Mouse (Mus musculus) cerebellum, adult 18-20 months (tissue): ENCODE results near the gene 3110040M04Rik.
"Not testable (repeated sequence)": the region's sequence is repeated elsewhere in the genome, so short reads cannot be mapped to it uniquely, and the experiment has no call there.

Source experiments
- DNase-seq, 2 experiments: peaks; one replicate each; pipeline ENCODE4 v3.0.0; 2021

3110040M04Rik gene

DNA sequence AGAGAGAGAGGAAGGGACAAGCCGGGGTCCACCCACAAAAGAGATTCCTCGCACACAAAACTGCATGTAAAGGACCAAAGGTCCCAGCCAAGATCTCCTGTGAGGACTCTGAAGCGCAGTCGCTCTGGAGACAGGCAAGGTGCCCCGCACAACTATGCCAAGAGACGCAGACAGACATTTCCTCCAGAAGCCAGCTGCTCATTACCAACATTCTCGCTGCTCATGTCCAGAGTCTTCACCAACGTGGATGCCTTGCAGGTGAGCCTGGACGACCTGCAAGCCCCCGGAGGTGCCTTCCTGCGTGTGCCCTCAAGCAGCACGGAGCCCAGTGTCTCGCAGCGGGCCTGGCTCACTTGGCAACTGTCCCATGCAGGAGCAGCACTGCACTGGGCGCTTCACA is 11.2 kb upstream of the 3110040M04Rik start:
- not testable (repeated sequence) for DNase-seq

DNA sequence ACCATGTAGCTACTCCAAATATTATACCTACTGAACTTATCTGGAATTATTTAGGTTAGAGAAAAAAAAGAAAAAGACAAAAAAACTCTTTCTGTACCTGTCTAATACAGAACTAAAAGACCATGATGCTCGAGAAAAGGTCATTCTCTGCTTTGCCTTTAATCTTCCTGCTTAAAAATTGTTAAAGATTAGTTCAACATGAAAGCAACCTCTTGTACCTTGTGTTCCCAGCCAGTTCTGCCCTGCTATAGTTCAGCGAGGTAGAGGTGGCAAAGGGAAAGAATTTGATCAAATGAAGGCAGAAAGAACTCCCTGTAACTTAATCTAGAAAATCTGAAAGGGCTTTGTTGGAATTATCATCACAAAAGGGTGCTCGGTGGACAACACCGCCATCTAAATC is 7.9 kb upstream of the 3110040M04Rik start:
- not testable (repeated sequence) for DNase-seq

DNA sequence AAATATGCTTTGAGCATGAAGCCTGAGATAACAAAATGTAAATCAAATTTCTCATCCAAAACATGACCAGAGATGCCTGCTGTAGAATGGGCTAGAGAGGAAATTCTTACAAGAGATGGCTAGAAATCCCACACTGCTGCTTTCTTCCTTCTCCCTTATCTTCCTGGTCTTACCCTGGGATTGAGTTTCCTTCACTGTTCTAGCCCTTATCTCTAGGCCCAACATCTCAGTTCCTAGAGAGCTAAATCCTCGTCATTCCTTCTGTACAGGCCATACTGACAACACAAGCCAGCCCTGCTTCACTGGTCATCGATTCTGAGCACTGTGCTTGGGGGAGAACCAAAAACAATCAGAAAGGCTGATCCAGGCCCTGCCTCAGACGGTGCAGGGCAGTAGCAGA is 7.2 kb upstream of the 3110040M04Rik start:
- not testable (repeated sequence) for DNase-seq

- DNase-seq, result not testable (repeated sequence)
Measured at GRCm38 (mm10) chr1:151198120-151198519, 5.8 kb upstream of the 3110040M04Rik start, which contains the start of gene Gm47995. Gene Gm47995, plus strand, starts transcription at chr1:151198448.

DNA sequence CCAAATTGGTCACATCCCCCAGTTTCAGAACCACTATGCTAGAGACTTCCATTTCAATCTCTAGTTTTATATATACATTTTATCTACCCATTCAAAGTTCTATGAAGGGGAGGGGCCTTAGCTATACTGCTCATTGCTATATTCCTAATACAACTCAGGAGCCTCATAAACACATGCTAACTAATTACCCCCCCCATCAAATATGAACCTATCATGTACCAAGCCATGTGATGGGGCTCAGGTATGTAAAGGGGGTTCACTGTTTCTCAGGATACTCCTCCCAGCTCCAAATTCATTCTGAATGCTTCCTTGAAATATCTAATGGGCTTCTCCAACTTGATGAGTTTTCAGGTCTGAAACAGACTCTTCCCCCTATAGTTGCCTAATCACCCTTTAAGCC is 3.3 kb upstream of the 3110040M04Rik start:
- not testable (repeated sequence) for DNase-seq

GRCm38 (mm10) chr1:151202771-151203170 is 1.1 kb upstream of the 3110040M04Rik start:
- not testable (repeated sequence) for DNase-seq

DNA sequence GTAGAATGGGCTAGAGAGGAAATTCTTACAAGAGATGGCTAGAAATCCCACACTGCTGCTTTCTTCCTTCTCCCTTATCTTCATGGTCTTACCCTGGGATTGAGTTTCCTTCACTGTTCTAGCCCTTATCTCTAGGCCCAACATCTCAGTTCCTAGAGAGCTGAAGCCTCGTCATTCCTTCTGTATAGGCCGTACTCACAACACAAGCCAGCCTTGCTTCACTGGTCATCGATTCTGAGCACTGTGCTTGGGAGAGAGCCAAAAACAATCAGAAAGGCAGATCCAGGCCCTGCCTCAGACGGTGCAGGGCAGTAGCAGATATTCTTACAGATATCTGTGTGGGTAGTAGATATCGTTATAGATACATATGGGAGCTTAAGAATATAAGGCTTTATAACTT is 4.6 kb downstream of the 3110040M04Rik start:
- DNase-seq, result not testable (repeated sequence)

- DNase-seq, result not testable (repeated sequence)
Measured at GRCm38 (mm10) chr1:151208944-151209343, 5.0 kb downstream of the 3110040M04Rik start.

DNA sequence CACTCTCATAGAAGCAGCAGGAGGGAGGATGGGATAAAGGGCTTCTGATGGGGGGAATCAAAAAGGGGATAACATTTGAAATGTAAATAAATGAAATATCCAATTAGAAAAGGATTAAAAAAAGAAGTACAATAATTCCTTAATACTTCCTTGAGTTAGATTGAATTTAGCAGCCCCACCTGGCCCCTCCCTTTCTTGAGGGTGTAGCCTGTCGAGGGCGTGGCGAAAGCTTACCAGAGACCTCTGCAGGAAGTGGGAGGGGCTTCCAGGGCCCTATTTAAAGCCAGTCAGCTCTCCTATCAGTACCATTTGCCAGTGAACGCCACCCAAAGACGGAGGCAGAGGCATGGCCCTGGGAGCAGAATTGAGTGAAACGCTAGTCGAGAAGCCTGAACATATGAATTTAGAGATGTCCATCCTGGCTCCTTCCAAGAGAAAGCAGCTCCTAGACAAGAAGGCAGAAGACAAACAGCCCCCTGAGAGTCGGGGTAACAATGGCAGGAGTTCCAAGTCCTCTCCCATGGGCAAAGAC is 6.0 kb downstream of the 3110040M04Rik start, which contains the start of gene Gm47996:
Gene Gm47996, plus strand, starts transcription at position 308 of the 532 bp plus-strand sequence.
- DNase-seq, result peak in 1 of 2 experiments; percentile 3

DNA sequence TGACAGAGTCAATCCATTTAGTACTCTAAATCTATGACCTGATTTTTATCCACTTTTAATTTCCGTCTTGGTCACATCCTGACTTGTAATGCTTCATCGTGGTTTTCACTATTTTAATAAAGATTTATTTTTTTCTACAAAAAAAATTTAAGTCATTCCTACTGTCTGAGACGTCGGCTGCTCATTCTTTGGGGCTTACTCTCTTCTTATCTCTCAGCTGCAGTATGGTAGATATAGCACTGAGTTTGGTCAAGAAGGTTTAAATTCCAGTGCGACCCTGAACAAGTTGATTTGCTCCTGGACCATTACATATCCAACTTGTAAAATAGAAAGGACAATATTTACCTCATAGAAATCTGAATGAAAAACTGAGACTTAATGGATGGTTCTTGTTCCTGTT is 7.7 kb downstream of the 3110040M04Rik start:
- not testable (repeated sequence) for DNase-seq

GRCm38 (mm10) chr1:151214862-151215261 is 10.9 kb downstream of the 3110040M04Rik start:
- no peak for DNase-seq

- DNase-seq, result no peak
Measured at GRCm38 (mm10) chr1:151215985-151216384, 12.1 kb downstream of the 3110040M04Rik start.

DNA sequence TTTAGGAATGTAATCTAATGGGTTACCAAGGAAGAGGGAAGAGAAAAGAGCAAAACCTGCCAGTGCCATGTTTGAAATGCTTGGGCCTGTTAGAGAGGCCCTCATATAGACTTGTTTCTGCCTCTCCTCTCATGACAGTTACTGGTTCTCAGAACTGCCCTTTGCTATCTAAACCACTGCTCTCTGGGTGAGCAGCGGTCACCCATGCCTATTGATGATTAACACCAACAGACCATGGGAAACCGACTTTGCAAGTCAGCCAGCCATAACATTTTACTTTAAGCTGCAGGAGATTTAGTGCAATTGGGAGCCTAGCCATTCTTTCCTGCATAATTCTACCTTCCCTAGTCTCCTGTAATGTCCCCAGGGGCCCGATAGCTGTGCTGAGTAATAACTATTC is 12.5 kb downstream of the 3110040M04Rik start:
- DNase-seq, result no peak

DNA sequence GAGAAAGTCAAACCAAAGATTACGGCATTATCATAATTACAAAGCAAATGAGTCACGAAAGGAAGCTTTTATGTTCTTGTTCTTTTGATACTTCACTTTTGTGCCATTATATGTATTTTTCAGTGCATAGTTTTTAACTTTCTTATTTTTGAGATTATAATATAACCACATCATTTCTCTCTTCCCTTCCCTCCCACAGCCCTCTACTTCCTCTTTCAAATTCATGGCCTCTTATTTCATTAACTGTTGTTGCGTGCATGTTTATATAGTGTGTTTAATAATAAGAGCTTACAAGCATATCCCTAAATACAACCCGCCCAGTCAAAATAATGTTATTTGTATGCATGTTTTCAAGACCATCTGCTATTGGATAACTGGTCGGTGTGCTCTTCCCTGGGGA is 15.1 kb downstream of the 3110040M04Rik start:
- DNase-seq, result no peak

GRCm38 (mm10) chr1:151220098-151220497 is 16.2 kb downstream of the 3110040M04Rik start:
- no peak for DNase-seq

DNA sequence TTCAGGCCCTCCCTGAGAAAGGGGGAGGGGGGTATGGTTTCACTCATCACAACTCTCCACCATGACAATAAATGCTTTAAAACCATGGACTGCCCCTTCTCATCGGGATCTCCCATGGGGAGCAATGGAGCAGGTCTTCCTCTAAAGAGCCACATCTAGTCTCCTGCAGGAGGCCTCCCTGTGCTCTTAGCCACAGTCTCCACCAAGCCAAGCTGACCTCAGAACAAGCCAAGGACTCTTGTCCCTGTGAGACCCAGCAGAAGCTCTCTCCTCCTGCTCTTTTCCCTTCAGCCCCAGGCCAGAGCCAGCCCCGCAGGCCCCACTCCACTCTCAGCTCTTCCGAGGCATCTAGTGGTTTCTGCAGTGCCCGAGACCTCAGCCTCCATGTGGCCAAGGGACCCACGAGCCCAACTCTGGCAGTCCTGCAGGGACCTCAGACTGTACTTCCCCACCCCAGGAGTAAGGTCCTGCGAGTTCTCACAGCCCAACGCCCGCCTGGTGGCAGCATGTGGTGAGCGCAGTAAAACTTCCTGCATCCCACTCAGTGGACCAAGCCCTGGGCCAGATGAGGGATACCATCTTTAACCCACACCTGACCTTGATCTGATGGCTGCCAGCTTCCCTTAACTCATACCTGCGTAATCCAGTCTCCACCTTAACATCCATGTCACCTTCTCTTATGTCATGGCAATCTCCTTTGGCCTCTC is 18.8 kb downstream of the 3110040M04Rik start:
- no peak for DNase-seq

DNA sequence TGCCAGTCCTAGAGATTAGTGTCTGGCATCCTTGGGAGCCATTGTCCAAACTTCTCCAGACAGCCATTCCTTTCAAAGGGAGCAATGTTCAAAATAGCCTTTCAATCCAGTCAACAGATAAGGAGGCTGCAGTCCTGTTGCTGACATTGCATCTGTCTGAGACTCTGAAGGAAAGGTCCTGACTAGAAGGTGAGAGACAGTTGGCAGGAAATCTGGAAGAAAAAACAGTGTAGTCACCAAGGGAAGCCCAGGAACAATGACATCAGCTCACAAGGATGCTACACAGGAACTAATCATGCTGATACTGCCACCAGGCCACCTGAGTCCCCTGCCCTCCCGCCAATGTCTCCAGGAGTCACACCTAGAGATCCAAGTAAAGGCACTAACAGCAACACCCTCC is 19.5 kb downstream of the 3110040M04Rik start:
- DNase-seq, result no peak

GRCm38 (mm10) chr1:151224536-151224935 is 20.6 kb downstream of the 3110040M04Rik start:
- no peak for DNase-seq

- no peak for DNase-seq
Measured at GRCm38 (mm10) chr1:151227506-151227905, 23.6 kb downstream of the 3110040M04Rik start.

DNA sequence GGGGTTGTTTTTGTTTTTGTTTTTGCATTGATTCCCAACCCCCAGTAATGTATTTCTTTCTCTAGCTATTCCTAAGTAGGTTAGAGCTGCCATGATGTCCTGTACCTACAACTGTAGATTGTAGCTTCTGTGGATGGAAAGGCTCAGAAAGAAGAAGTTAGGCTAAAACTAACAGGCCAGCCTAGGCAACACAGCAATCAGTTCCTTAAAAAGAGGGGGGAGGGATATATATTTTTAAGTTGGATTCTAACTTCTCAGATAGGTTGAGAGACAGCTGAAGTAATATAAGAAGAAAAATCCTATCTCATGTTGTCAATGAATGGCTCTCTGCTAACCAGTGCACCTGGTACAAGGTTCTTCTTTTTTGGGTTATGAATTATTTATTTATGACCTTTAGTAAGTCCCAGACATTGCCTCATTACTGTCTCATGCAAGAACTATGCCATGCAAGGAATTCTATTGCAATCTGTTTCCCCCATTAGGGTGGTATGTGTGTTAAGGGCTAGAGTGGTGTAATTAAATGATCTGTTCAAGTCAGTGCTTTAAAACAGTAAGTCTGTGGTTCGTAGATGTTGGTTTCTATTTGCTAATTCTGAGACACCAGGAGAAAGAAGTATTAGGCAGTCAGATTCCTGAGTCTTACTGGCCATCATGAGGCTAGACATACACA is 24.5 kb downstream of the 3110040M04Rik start:
- DNase-seq, result no peak

DNA sequence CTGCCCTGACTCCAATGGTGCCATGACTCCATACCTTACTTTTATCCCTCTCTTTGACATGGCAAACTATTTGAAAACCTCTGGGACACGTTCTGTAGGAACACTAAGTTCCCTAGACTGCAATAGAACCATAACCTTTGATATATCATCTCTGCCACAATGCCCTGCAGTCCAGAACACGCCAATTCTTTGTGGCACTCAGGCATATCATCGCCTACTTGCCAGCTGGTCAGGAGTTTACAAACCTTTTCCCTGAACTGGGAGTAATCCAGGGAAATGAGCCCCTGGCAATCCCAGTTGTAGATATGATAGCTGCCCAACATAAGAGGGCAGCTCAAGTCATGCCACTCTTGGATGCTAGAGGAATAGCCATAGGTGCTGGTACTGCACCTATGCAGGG is 28.4 kb downstream of the 3110040M04Rik start:
- no peak for DNase-seq

DNA sequence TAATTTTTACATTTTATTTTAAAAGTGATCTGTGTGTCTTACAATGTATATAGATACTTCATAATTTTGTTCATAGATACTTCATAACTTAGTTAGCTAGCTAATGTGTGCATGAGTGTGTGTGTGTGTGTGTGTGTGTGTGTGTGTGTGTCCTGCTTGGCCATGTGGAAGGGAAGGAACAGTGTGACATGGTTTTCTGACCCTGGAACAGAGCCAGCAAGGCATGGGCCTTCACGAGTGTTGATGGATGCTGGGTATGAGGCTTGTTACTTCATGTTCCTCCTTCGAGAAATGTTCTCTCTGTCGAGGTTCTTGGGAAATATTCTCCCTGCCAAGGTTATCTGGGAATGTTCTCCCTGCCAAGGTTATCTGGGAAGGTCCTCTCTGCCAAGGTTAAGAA is 29.8 kb downstream of the 3110040M04Rik start:
- no peak for DNase-seq

DNA sequence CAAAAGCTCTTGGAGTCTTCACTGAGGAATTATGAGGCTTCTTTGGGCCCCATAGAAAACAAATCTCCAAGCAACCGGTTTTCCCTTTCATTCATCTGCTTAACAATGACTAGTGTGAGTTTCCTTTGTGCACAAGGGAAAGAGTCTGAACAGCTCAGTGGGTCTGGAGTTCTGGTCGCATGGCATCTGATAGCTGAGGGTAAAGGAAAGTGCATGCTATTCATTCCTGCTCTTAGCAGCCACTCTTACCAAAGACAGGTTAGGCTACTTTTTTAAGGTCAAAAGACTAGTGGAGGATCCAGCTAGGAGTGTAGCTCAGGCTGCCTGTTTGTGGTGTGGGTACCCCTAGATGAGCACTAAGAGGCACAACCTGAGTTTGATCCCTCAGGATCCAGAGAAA is 31.7 kb downstream of the 3110040M04Rik start:
- DNase-seq, result no peak
